Mouse (Mus musculus): Measurements from ENCODE around the gene Kif6.

- no peak for TF ChIP-seq CTCF (IDR thresholded peaks at IDR 0.05; ENCODE audit: borderline replicate concordance, insufficient read depth, low read depth, low read length)
- no peak for TF ChIP-seq POLR2A (IDR thresholded peaks at IDR 0.05; ENCODE audit: borderline replicate concordance, insufficient read depth, low read length)
Measured at GRCm38 (mm10) chr17:49709192-49709591, 94.3 kb downstream of the Kif6 start.

Measured in cerebellum, adult 2 months (tissue).